Mouse (Mus musculus) CD4-positive naive resting alpha-beta T cell, adult 76 days (primary cell): Measurements from ENCODE around the gene Siah2. TPM values are rescaled to one million over a fixed set of nuclear protein-coding genes. Genes with fewer than 3 reads are reported as not detected.

ENCODE experiments used
- total RNA-seq: library from RNA; stranded (reverse); gene quantifications from one replicate; pipeline ENCODE4 v1.2.4, GENCODE M21; 2023

Siah2 gene
- total RNA-seq: 55.1 TPM

GRCm38 (mm10) chr3:58691997-58692721 is at the start of gene Siah2:
Siah2 (minus strand) TSS chr3:58692400.

GRCm38 (mm10) chr3:58636406-58637295 is 55.5 kb downstream of the Siah2 start, which contains the start of gene Erich6:
Erich6 (minus strand) TSS chr3:58637207.

Other genes starting within 250 kb of the Siah2 start
- gene Eif2a, start 166.6 kb downstream of the Siah2 start, total RNA-seq: 83.2 TPM
- gene Serp1, start 166.5 kb downstream of the Siah2 start, total RNA-seq: 67.4 TPM
- 140 TPM for gene Selenot, start 115.8 kb downstream of the Siah2 start, total RNA-seq
- not detected for gene Erich6, start 55.2 kb downstream of the Siah2 start, total RNA-seq
- not detected for gene Mindy4b-ps, start 129.9 kb upstream of the Siah2 start, total RNA-seq
- gene Clrn1, start 192.9 kb upstream of the Siah2 start, total RNA-seq: not detected